Mouse (Mus musculus) liver, adult 2 months (tissue): ENCODE measurements around the gene Clec16a.

Experiments
- CTCF ChIP-seq: fragments of 200-500 bp; IDR thresholded peaks from 2 replicates; pipeline ENCODE4 v1.5.1; 2011; ENCODE audit warnings: low read depth, low read length, control low read depth
- POLR2A ChIP-seq: fragments of 200-500 bp; IDR thresholded peaks from 2 replicates; pipeline ENCODE4 v1.6.1; 2011; ENCODE audit warnings: low read length, control low read depth; ENCODE audit not compliant: insufficient read depth; ENCODE audit errors: extremely low read depth

GRCm38 (mm10) chr16:10659211-10659610, 114.1 kb downstream of the Clec16a start:
- no peak for TF ChIP-seq CTCF
- TF ChIP-seq POLR2A = no peak
